In genomic region chr4:124575955-124576445, GRCm38 (mm10) we compare ENCODE assay signal across 8 mouse cellular contexts. TPM values are rescaled to one million over a fixed set of nuclear protein-coding genes. Genes with fewer than 3 reads are reported as not detected.
DNase-seq lines count a peak whose midpoint lies in the region; ATAC-seq and TF ChIP-seq lines count a peak whose summit lies in the region.

No protein-coding gene starts in this region.

- TF ChIP-seq CTCF in liver, postnatal 0 days (IDR thresholded peaks at IDR 0.05; ENCODE audit: low read depth): no peak

- peaks cover 58% of the 10 kb centered on the region for H3K27me3 ChIP-seq in liver, embryonic 11.5 days (replicated peaks; ENCODE audit: control insufficient read depth, insufficient read depth, low read length)
- peaks cover 43% of the 10 kb centered on the region for H3K27me3 ChIP-seq in liver, postnatal 0 days (ENCODE audit: insufficient read depth, low read length)
- H3K27me3 ChIP-seq in forebrain, embryonic 12.5 days: peaks cover 66% of the 10 kb centered on the region
- H3K27me3 ChIP-seq in limb, embryonic 11.5 days (ENCODE audit: control insufficient read depth, insufficient read depth, low read length): peaks cover 41% of the 10 kb centered on the region
- peaks cover 30% of the 10 kb centered on the region for H3K27me3 ChIP-seq in stomach, embryonic 14.5 days (ENCODE audit: control insufficient read depth, insufficient read depth, low read length)

- no peak overlapping the region for H3K9ac ChIP-seq in liver, embryonic 11.5 days (ENCODE audit: low read depth, low read length)
- H3K9ac ChIP-seq in liver, postnatal 0 days (replicated peaks): no peak overlapping the region
- peak overlapping the region; percentile 72; the same call in 1 of the 2 replicates for H3K9ac ChIP-seq in forebrain, embryonic 12.5 days
- H3K9ac ChIP-seq in limb, embryonic 11.5 days (ENCODE audit: low read length): no peak overlapping the region
- H3K9ac ChIP-seq in stomach, embryonic 14.5 days (replicated peaks; ENCODE audit: low read depth, low read length): no peak overlapping the region; the same call in 1 of the 2 replicates

- no peak for DNase-seq in liver, embryonic 11.5 days (ENCODE audit: low spot score)
- no peak for DNase-seq in liver, postnatal 0 days
- DNase-seq in limb, embryonic 11.5 days (ENCODE audit: low spot score): peak; percentile 30
- no peak for DNase-seq in gastrocnemius, adult 8-10 months (ENCODE audit: low spot score in 2 of 2)
- DNase-seq in c-Kit-positive CD71-positive TER-119-positive erythroid progenitor cells, embryonic 14.5 days (ENCODE audit: low spot score): no peak
- no peak for DNase-seq in cerebellum, postnatal 14 days

- H3K4me3 ChIP-seq in liver, embryonic 11.5 days (ENCODE audit: low read depth, low read length): peak overlapping the region; percentile 48; the same call in 1 of the 2 replicates
- no peak overlapping the region for H3K4me3 ChIP-seq in liver, postnatal 0 days (ENCODE audit: low read depth, low read length)
- peak overlapping the region; percentile 54 for H3K4me3 ChIP-seq in forebrain, embryonic 12.5 days (replicated peaks)
- no peak overlapping the region; the same call in 1 of the 2 replicates for H3K4me3 ChIP-seq in limb, embryonic 11.5 days (ENCODE audit: low read depth, low read length)
- H3K4me3 ChIP-seq in stomach, embryonic 14.5 days (ENCODE audit: low read depth, low read length): peak overlapping the region; percentile 35

- H3K27ac ChIP-seq in liver, embryonic 11.5 days (ENCODE audit: low read depth, low read length): no peak overlapping the region
- no peak overlapping the region for H3K27ac ChIP-seq in liver, postnatal 0 days (ENCODE audit: low read depth)
- no peak overlapping the region for H3K27ac ChIP-seq in forebrain, embryonic 12.5 days
- H3K27ac ChIP-seq in limb, embryonic 11.5 days (replicated peaks; ENCODE audit: low read depth, low read length): no peak overlapping the region
- H3K27ac ChIP-seq in stomach, embryonic 14.5 days (ENCODE audit: low read length): no peak overlapping the region

- 8% methylated on average over 7 of the region's 7 CpGs for WGBS in liver, embryonic 11.5 days
- WGBS in liver, postnatal 0 days (ENCODE audit: insufficient replicate concordance): 8% methylated on average over 7 of the region's 7 CpGs
- 7% methylated on average over 7 of the region's 7 CpGs for WGBS in forebrain, embryonic 12.5 days
- WGBS in limb, embryonic 11.5 days: 3% methylated on average over 7 of the region's 7 CpGs
- 14% methylated on average over 7 of the region's 7 CpGs for whole genome bisulfite sequencing in stomach, embryonic 14.5 days

- H3K36me3 ChIP-seq in liver, embryonic 11.5 days (ENCODE audit: control insufficient read depth, insufficient read depth, low read length): no peaks in the 10 kb centered on the region
- no peaks in the 10 kb centered on the region for H3K36me3 ChIP-seq in liver, postnatal 0 days (replicated peaks; ENCODE audit: insufficient read depth, low read length)
- H3K36me3 ChIP-seq in forebrain, embryonic 12.5 days (replicated peaks): no peaks in the 10 kb centered on the region
- H3K36me3 ChIP-seq in limb, embryonic 11.5 days (ENCODE audit: control insufficient read depth, insufficient read depth, low read length): no peaks in the 10 kb centered on the region
- no peaks in the 10 kb centered on the region for H3K36me3 ChIP-seq in stomach, embryonic 14.5 days (ENCODE audit: control insufficient read depth, insufficient read depth, low read length)

- ATAC-seq in liver, embryonic 11.5 days (replicated peaks; ENCODE audit: low FRiP score): no peak
- no peak for ATAC-seq in liver, postnatal 0 days
- no peak for ATAC-seq in forebrain, embryonic 12.5 days (ENCODE audit: low FRiP score)
- ATAC-seq in limb, embryonic 11.5 days (ENCODE audit: insufficient number of reproducible peaks, low FRiP score, low TSS enrichment, low read depth): no peak
- no peak for ATAC-seq in stomach, embryonic 14.5 days (ENCODE audit: insufficient number of reproducible peaks, insufficient read depth, low FRiP score, low read depth)

- no peak for TF ChIP-seq EP300 in liver, postnatal 0 days (IDR thresholded peaks at IDR 0.05; ENCODE audit: low read depth)

- H3K4me1 ChIP-seq in liver, embryonic 11.5 days (replicated peaks; ENCODE audit: control insufficient read depth, insufficient read depth, low read length): no peaks in the 10 kb centered on the region
- H3K4me1 ChIP-seq in liver, postnatal 0 days (ENCODE audit: insufficient read depth): no peaks in the 10 kb centered on the region
- peaks cover 29% of the 10 kb centered on the region for H3K4me1 ChIP-seq in forebrain, embryonic 12.5 days
- 0 out of 2 replicates have a peak, but pooled peaks cover 2% of the 10 kb centered on the region for H3K4me1 ChIP-seq in limb, embryonic 11.5 days (ENCODE audit: control insufficient read depth, insufficient read depth, low read length)
- H3K4me1 ChIP-seq in stomach, embryonic 14.5 days (ENCODE audit: control insufficient read depth, insufficient read depth, low read length): peaks cover 4% of the 10 kb centered on the region

- H3K4me2 ChIP-seq in liver, embryonic 11.5 days: peak overlapping the region; percentile 71
- no peak overlapping the region for H3K4me2 ChIP-seq in liver, postnatal 0 days (ENCODE audit: low read depth, low read length)
- peak overlapping the region; percentile 98 for H3K4me2 ChIP-seq in forebrain, embryonic 12.5 days
- peak overlapping the region; percentile 60; the same call in 1 of the 2 replicates for H3K4me2 ChIP-seq in limb, embryonic 11.5 days (ENCODE audit: low read depth, severe bottlenecking)
- peak overlapping the region; percentile 75 for H3K4me2 ChIP-seq in stomach, embryonic 14.5 days (replicated peaks; ENCODE audit: low read depth, low read length)

- no peaks in the 10 kb centered on the region for H3K9me3 ChIP-seq in liver, embryonic 11.5 days (ENCODE audit: control insufficient read depth, low read length)
- H3K9me3 ChIP-seq in liver, postnatal 0 days (ENCODE audit: low read length): no peaks in the 10 kb centered on the region
- no peaks in the 10 kb centered on the region for H3K9me3 ChIP-seq in forebrain, embryonic 12.5 days
- H3K9me3 ChIP-seq in limb, embryonic 11.5 days (ENCODE audit: control insufficient read depth, low read length): no peaks in the 10 kb centered on the region
- H3K9me3 ChIP-seq in stomach, embryonic 14.5 days (ENCODE audit: control insufficient read depth, low read depth, low read length): no peaks in the 10 kb centered on the region

RNA-seq across cellular contexts. Expression of gene 3100002H09Rik, which starts 34.6 kb away (rescaled TPM):
- not detected in 2 replicates for polyA plus RNA-seq in liver, embryonic 11.5 days (2014; fragmentation: Nextera tagmentation; extraction: Ambion mirVana)
- not detected in 2 replicates for polyA plus RNA-seq in liver, postnatal 0 days (2015; fragmentation: Nextera tagmentation; extraction: Ambion mirVana)
- polyA plus RNA-seq in forebrain, embryonic 12.5 days (2016; fragmentation: Nextera tagmentation; extraction: Ambion mirVana): 0.47 and 0.74 TPM in 2 replicates
- polyA plus RNA-seq in limb, embryonic 11.5 days (2014; fragmentation: Nextera tagmentation; extraction: Ambion mirVana): not detected in 2 replicates
- 0.29 TPM in 1 of 2 replicates, not detected in the other for polyA plus RNA-seq in stomach, embryonic 14.5 days (2014; fragmentation: Nextera tagmentation; extraction: Ambion mirVana)
- not detected for total RNA-seq in gastrocnemius, adult 8-10 months (2022)

Comparison
In these comparisons a context has a peak if more than half of its experiments do, and no peak if none do; other contexts are left out.
1. H3K4me3 ChIP-seq: peak in liver, embryonic 11.5 days (single experiment), forebrain, embryonic 12.5 days (single experiment) and stomach, embryonic 14.5 days (single experiment); none in liver, postnatal 0 days (single experiment) and limb, embryonic 11.5 days (single experiment).